Mouse (Mus musculus) liver, adult (tissue): ENCODE measurements around the gene BC005537.

Experiments used
- GATA4 ChIP-seq: IDR thresholded peaks from 2 replicates; pipeline ENCODE4 v1.6.1; 2014; ENCODE audit warnings: mild to moderate bottlenecking, low read length; ENCODE audit not compliant: insufficient replicate concordance

The BC005537 gene

DNA sequence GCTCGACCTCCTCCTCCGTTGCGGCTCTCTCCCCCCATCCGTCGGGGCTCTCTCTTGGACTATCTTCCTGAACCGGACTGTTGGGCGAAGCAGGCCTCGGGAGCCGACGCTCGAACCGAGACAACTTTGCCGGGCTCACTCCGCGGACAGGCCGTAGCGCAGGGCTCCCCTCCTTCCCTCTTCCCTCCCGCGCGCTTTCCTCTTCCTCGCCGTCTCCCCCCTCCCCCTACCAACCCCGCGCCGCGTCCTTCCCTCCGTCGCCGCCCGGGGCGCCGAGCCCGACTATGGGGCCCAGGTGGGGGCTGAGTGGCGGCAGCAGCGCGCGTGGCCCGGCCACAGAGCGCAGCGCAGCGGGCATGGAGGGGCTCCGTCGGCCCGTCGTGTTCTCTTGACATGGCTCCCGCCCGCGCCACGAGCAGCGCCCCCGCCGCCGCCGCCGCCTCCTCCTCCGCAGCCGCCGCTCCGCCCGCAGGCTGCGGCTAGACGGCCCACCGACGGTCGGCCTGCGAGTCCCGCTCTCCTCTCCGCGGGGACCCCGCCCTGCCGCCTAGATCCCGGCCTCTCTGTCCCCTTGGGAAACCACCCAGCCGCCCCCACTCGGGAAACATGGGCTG lies at the start of gene BC005537:
Gene BC005537, plus strand, starts transcription at position 350 of the 614 bp plus-strand sequence.
- no peak for TF ChIP-seq GATA4

DNA sequence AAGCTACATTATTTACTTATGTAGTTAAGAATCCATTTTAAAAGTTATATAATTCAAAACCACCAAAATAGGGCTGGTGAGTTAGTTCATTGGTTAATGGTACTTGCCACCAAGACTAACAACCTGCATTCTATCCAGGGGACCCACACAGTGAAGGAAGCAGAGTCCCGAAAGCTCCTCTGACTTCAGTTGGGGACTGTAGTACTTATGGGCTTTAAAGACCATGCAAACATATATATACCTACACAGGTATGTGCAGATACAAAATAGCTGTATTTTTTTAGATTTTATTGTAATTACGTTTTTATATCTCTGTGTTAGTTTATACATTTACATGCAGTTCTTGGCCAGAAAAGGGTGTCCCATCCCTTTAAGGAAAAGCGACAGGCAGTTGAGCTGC lies 44.7 kb upstream of the BC005537 start:
- TF ChIP-seq GATA4 = no peak

DNA sequence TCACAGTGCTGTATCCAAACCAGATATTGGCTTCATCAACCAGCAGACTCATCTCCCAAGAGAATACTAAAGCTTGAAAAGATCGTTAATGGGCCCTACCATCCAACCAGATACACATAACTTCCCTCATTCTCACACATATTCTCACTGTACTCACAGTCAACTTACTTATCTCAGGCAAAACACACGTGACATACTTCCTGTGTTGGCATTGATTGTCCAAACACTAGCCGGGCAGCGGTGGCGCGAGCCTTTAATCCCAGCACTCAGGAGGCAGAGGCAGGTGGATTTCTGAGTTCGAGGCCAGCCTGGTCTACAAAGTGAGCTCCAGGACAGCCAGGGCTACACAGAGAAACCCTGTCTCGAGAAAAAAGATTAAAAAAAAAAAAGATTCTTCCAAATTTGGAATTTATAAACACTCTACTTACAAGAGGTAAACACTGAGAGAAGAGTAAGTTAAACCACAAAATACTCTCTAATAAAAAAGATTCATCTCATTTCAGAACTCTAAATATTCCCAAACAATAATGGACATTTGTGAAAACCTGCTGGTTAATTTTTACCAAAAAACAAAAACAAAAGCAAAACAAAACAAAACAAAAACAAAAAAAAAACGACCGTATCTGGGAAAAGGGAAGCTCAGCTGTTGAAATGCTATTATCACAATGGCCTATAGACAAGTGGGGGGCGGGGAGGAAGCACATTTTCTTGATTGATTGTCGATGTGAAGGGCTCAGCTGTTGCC lies 43.5 kb upstream of the BC005537 start:
- TF ChIP-seq GATA4 = no peak

DNA sequence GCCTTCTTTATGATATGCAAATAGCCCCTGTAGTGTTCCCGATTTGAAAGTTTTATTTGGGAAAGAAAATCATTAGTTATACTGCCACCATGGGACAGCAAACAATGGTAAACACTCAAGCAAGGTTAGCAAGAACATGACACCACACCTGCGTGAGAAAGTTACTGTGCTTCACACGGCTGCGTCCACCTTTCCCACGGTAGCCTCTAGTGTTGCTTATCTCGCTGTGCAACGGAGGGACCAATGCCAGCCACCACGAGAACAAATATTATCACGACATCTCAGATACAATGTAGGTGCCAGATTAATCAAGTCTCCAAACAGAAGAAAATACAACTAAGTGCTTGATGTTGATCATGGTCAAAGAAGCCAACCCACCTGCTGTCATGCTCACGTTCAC lies 42.0 kb upstream of the BC005537 start:
- no peak for TF ChIP-seq GATA4

DNA sequence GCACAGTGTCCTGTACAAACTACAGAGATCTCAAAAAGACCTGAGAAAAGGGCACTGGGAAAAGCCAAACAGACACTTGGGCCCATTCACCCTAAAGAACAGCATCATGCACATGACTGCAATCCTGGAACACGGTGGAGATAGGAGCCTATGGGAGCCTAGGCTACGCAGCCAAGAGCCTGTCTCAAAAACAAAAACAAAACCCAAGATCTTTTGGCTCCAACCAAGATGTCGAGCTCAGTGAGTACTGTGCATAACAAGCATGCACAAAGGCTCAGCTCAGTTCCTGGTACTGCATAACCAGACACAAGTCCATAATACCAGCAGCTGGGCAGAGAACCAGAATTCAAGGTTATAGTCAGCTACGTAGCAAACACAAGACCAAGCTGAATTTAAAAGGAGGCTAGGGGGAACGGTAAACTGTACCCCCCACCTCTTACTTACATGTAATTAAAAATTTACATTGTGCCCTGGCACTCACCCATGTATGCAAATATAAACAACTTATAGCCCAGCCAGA lies 41.0 kb upstream of the BC005537 start:
- TF ChIP-seq GATA4 = no peak

DNA sequence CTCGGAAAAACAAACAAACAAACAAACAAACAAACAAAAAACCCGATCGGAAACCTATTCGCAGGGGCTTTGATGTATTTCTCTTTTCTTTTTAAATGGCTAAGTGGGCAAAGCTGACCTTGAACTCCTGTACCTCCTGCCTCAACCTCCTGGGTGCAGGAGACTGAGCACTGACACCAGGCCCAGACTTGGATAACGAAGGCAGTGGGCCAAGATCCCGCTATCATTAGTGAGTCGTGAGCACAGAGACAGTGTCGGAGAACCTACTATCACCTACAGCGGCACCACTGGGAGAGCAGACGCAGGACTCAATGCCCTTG lies 40.4 kb upstream of the BC005537 start:
- TF ChIP-seq GATA4 = no peak

DNA sequence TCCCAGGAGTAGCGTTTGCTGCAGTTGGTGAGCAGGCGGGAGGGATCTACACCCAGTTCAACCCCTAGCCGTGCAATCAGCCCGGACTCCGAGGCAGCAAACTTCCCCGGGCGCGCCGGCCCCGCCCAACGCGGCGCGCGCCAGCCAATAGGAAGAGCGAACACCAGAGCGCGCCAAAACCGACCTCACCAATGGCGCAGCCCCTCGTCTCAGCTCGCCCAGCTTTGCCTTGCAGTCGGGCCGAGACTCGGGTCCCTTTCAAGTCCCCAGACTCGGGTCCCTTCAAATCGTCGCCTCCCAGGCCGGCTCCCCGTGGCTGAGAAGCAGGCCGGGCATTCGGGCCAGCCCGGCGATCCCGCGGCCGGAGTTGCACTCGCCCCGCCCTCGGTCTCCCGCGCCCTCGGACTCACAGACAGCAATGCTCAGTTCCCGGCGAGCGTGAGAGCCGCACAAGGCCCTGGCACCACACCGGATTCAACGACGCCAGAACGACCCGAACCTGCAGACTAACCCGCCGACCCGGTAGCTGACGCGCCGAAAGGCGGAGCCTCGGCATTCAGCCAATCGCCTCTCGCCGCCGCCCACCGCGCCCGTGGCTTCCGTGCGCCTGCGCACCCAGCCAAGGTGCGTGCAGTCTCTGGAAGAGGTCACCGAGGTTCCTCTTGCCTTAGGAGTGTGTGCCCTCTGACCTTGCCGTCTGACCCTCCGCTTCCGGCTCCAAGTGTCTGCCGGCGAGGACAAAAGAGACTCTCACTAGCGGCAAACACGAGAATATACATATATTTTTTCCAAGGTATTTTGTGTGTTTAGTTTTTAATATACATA lies 39.8 kb upstream of the BC005537 start, which contains the start of gene Gmnn:
Gene Gmnn, minus strand, starts transcription at position 521 of the 825 bp plus-strand sequence.
- TF ChIP-seq GATA4 = no peak; the same call in 1 of the 2 replicates

DNA sequence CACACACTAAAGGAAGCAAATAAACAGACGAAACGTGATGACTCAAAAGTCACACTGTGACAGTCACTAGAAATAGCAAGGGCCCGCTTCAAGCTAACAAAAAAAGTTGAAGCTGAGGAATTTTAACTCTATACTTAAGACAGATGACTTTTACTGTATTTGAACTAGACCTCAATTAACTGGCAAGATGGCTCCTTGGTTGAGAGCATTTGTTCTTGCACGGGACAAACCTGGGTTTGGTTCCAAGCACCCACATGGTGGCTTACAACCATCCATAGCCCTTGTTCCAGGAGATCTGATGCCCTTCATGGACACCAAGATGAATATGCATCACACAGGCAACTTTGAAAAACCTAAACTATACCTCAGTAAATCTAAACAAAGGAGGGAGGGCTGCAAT lies 39.2 kb upstream of the BC005537 start:
- TF ChIP-seq GATA4 = no peak

DNA sequence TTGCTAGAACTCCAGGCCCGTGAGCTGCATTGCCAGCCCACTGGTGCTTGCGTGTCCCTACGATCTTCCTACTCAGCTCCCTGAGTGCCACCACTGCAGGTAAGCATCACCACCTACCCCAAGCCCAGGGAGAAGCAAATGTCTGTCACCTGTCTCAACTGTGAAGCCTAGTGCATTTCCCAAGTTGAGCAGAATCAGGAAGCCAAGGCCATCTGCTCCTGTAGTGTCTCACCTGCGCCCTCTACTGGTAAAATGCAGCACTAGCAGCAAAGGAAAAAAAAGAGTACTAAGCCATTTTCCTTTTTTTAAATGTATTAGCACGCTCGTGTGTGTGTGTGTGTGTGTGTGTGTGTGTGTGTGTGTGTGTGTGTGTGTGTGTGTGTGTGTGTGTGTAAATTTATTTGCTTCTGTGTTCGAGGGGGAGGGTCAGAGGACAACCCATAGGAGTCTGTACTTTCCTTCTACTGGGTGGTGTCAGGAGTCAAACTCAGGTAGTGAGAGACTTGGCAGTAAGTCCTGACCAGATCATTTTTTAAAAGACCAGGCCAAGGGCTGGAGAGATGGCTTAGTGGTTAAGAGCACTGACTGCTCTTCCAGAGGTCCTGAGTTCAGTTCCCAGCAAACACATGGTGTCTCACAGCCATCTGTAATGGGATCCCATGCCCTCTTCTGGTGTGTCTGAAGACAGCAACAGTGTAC lies 25.2 kb upstream of the BC005537 start:
- no peak for TF ChIP-seq GATA4

DNA sequence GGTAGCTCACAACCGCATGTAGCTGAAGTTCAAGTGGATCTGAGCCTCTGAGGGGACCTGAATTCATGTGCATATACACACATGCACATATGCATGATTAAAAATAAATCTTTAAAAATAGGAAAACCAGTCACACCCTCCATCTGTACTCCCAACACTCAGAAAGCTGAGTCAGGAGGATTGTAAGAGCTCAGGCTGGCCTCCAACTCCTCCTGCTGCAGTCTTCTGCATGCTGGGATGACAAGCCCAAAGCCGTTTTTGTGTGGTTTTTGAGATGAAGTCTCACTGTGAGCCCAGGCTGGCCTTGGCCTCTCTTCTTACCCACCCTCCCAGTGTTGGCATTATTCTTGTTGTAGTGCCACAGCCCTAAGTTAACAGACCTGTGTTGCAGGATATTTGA lies 23.4 kb upstream of the BC005537 start:
- TF ChIP-seq GATA4 = no peak

DNA sequence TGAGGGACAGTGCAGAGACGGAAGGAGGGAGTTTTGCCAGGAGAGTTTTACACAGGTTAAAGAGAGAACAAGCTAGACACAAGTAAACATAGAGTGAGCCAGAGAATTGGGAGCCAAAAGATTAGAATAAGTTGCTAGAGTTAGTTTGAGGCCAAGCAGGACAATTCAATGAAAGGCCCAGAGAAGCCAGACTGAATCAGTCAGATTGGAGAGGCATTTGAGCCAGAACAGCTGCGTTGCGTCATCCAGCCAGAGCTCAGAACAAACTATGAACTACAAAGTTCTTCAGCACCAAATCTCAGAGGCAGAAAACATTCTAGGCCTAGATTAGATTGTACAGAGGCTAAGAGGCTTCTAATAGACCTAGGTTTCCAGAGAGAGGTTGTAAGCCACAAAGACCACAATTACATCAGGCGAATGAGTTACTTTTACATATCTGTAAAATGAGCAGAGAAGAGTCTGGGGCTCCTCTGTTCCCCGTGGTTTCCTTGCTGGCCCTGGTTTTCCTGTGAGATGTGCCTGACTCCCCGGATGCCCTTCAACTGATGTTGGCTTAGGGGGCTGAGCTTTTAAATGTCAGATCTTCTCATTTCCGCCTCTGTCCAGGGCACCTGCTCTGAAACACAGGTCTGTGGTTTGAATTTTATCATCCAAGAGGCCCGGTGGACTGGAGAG lies 22.6 kb upstream of the BC005537 start:
- TF ChIP-seq GATA4 = peak; percentile 73; the same call in 1 of the 2 replicates

DNA sequence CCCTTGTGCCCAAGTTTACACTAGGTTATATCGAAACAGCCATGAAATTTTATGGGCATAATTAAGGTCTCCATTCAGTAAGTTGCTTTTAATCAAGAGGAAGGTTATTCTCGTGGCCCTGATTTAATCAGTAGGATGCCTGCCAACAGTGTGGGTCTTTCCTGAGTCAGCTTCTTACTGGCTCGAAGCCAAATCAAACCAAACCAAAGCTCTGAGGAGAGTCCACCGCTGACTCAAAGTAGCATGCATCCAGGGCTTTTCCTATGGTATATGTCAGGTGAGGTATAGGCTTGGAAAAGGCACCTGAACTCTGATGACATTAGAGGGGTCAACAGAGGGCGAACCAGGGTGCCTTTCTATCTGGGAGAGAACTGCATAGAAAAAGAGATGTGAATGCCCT lies 19.5 kb upstream of the BC005537 start:
- no peak for TF ChIP-seq GATA4

DNA sequence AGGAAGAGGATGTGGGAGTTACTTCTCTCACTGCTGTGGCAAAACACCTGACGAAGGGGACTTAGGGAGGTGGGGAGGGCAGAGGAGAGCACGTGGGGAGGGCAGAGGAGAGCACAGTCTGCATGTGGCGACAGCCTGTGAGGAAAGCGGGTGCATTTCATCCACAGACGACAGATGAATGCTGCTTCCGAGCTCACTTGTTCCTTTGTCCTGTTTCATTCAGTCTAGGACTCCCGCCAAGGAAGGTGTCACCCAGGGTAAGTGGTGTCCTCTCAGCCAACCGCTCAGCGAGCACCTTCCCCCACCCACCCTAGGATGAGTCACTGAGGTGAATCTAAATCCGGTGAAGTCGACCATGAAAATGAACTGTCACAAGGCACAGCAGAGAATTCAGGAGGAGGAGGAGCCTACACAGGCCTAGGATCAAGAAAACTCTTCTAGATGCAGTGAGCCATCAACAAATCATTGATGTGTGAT lies 15.4 kb upstream of the BC005537 start:
- TF ChIP-seq GATA4 = no peak

DNA sequence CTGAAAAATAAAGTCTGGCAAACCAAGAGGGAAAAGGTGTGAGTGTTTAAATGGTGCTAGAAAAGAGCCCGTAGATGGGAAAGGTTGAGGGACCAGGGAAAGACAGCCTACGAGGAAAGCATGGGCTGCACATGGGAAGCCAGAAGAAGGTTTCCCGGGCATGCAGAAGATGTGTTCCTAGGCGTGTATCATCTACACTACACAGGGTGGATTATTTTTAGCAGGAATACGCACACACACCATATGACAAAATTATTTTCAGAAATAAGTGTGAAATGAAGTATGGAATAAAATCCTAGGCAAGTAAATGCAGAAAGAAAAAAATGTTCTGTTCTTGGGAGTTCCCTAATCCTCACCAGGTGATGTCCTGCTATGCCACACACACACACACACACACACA lies 14.0 kb upstream of the BC005537 start:
- no peak for TF ChIP-seq GATA4

DNA sequence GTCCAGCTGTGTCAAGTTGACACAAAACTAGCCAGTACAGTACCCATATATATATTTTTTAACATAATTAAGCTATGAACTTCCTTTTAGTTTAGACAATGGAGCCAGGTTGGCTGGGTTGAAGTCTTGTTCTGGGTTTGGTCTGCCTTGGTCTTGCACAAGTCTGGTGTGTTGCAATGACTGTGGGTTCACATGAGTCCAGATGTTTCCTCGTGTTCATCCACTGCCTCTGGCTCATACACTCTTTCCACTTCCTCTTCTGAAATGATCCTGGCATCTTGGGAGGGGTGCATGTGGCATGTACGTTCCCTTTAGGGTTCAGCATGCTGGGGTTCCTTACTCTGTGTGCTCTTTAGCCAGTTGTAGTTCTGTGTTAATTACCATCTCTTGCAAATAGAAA lies 10.1 kb upstream of the BC005537 start:
- no peak for TF ChIP-seq GATA4

DNA sequence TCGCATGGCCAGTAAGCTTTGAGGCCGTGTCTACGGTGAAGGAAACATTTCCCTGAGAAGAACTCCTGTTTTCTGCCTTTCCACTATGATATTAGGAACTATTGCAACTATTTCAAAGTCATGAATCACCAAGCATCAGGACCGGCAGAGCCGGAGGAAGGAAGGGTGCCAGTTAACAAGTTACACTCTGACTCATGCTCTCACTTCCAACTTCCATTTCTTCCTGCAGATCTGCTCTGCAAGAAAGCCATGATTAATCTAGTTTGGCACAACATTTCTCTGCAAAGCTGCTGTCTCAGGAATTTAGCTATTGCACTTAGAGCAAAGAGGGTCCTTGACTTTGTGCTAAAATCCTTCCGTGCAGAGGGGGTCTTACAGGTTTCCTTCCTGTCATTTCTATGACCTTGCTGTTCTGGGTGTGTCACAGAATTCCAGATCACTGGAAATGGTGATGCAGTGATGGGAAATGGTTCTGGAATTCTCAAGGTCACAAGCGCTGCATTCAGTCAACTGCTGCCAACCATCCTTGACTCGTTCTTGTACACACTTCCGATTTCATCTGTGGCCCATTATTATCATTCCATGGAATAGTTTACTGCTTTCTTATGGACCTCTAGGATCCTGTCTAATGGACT lies 8.9 kb upstream of the BC005537 start:
- TF ChIP-seq GATA4 = no peak
